Mouse (Mus musculus): ENCODE results near the gene Fam229b. TPM values are rescaled to one million over a fixed set of nuclear protein-coding genes. Genes with fewer than 3 reads are reported as not detected.
A peak's percentile ranks its signal among the peaks of the same experiment; 100 is the strongest.

Gene Fam229b
- polyA plus RNA-seq, 1 experiment from 2014 or later = 35.1 TPM

- no peaks in the 10 kb centered on the region for H3K4me1 ChIP-seq (ENCODE audit: control insufficient read depth, insufficient read depth, low read length)
- no peak overlapping the region for H3K27ac ChIP-seq (ENCODE audit: low read depth, low read length)
- DNase-seq (ENCODE audit: low spot score) (no peak), ATAC-seq (no peak)
- no peak overlapping the region for H3K4me2 ChIP-seq (ENCODE audit: low read length)
- WGBS = 45% methylated on average over 3 of the region's 3 CpGs
- no peaks in the 10 kb centered on the region for H3K9me3 ChIP-seq (replicated peaks; ENCODE audit: control insufficient read depth, low read length)
- no peak overlapping the region for H3K4me3 ChIP-seq (ENCODE audit: low read depth, low read length)
- no peak overlapping the region for H3K9ac ChIP-seq (ENCODE audit: low read length)
- H3K27me3 ChIP-seq (replicated peaks; ENCODE audit: control insufficient read depth, insufficient read depth, low read length) = no peaks in the 10 kb centered on the region
- H3K36me3 ChIP-seq (ENCODE audit: control insufficient read depth, insufficient read depth, low read length) = no peaks in the 10 kb centered on the region
These were observed 27.3 kb downstream of the Fam229b start for GRCm38 (mm10) chr10:39106413-39106812.

GRCm38 (mm10) chr10:39104803-39105449, 28.8 kb downstream of the Fam229b start:
- Histone ChIP-seq H3K27me3 (replicated peaks; ENCODE audit: control insufficient read depth, insufficient read depth, low read length) (no peaks in the 10 kb centered on the region), H3K9ac (ENCODE audit: low read length) (no peak overlapping the region), H3K36me3 (ENCODE audit: control insufficient read depth, insufficient read depth, low read length) (no peaks in the 10 kb centered on the region), H3K27ac (ENCODE audit: low read depth, low read length) (no peak overlapping the region), H3K9me3 (replicated peaks; ENCODE audit: control insufficient read depth, low read length) (no peaks in the 10 kb centered on the region), H3K4me3 (ENCODE audit: low read depth, low read length) (no peak overlapping the region), H3K4me1 (ENCODE audit: control insufficient read depth, insufficient read depth, low read length) (no peaks in the 10 kb centered on the region), H3K4me2 (ENCODE audit: low read length) (no peak overlapping the region)
- WGBS = 92% methylated on average over 8 of the region's 8 CpGs
- ATAC-seq = no peak
- DNase-seq (ENCODE audit: low spot score) = no peak

GRCm38 (mm10) chr10:39098746-39099145, 35.0 kb downstream of the Fam229b start:
- Histone ChIP-seq H3K4me3 (ENCODE audit: low read depth, low read length) (no peak overlapping the region), H3K9ac (ENCODE audit: low read length) (no peak overlapping the region), H3K9me3 (replicated peaks; ENCODE audit: control insufficient read depth, low read length) (no peaks in the 10 kb centered on the region), H3K4me1 (ENCODE audit: control insufficient read depth, insufficient read depth, low read length) (no peaks in the 10 kb centered on the region), H3K36me3 (ENCODE audit: control insufficient read depth, insufficient read depth, low read length) (no peaks in the 10 kb centered on the region), H3K4me2 (ENCODE audit: low read length) (no peak overlapping the region), H3K27ac (ENCODE audit: low read depth, low read length) (no peak overlapping the region), H3K27me3 (replicated peaks; ENCODE audit: control insufficient read depth, insufficient read depth, low read length) (no peaks in the 10 kb centered on the region)
- DNase-seq (ENCODE audit: low spot score) (no peak), ATAC-seq (no peak)
- WGBS = 96% methylated on average over 10 of the region's 10 CpGs

GRCm38 (mm10) chr10:39096981-39097380, 36.7 kb downstream of the Fam229b start:
- no peak overlapping the region for H3K4me2 ChIP-seq (ENCODE audit: low read length)
- H3K9me3 ChIP-seq (replicated peaks; ENCODE audit: control insufficient read depth, low read length) = no peaks in the 10 kb centered on the region
- no peak overlapping the region for H3K4me3 ChIP-seq (ENCODE audit: low read depth, low read length)
- H3K9ac ChIP-seq (ENCODE audit: low read length) = no peak overlapping the region
- ATAC-seq = no peak
- peak; percentile 18 for DNase-seq (ENCODE audit: low spot score)
- H3K27me3 ChIP-seq (replicated peaks; ENCODE audit: control insufficient read depth, insufficient read depth, low read length) = no peaks in the 10 kb centered on the region
- WGBS = 85% methylated on average over 9 of the region's 9 CpGs
- H3K36me3 ChIP-seq (ENCODE audit: control insufficient read depth, insufficient read depth, low read length) = no peaks in the 10 kb centered on the region
- H3K4me1 ChIP-seq (ENCODE audit: control insufficient read depth, insufficient read depth, low read length) = no peaks in the 10 kb centered on the region
- H3K27ac ChIP-seq (ENCODE audit: low read depth, low read length) = no peak overlapping the region

GRCm38 (mm10) chr10:39072048-39072447, 61.7 kb downstream of the Fam229b start:
- Histone ChIP-seq H3K36me3 (ENCODE audit: control insufficient read depth, insufficient read depth, low read length) (no peaks in the 10 kb centered on the region), H3K4me1 (ENCODE audit: control insufficient read depth, insufficient read depth, low read length) (no peaks in the 10 kb centered on the region), H3K27ac (ENCODE audit: low read depth, low read length) (no peak overlapping the region), H3K9ac (ENCODE audit: low read length) (no peak overlapping the region), H3K4me2 (ENCODE audit: low read length) (no peak overlapping the region), H3K27me3 (replicated peaks; ENCODE audit: control insufficient read depth, insufficient read depth, low read length) (no peaks in the 10 kb centered on the region), H3K9me3 (replicated peaks; ENCODE audit: control insufficient read depth, low read length) (no peaks in the 10 kb centered on the region), H3K4me3 (ENCODE audit: low read depth, low read length) (no peak overlapping the region)
- ATAC-seq = no peak
- no peak for DNase-seq (ENCODE audit: low spot score)
- 90% methylated on average over 4 of the region's 4 CpGs for WGBS

Other genes starting within 250 kb of the Fam229b start
- gene Lama4, start 168.4 kb downstream of the Fam229b start, polyA plus RNA-seq (2014; fragmentation: Nextera tagmentation; extraction: Ambion mirVana) = 12.3 and 15.6 TPM in 2 replicates
- gene Tube1, start 62 bp upstream of the Fam229b start, polyA plus RNA-seq (2014; fragmentation: Nextera tagmentation; extraction: Ambion mirVana) = 11.3 and 12.1 TPM in 2 replicates
- gene Ccn6, start 29.9 kb upstream of the Fam229b start, polyA plus RNA-seq (2014; fragmentation: Nextera tagmentation; extraction: Ambion mirVana) = 0.28 and 0.33 TPM in 2 replicates
- gene Fyn, start 234.9 kb upstream of the Fam229b start, polyA plus RNA-seq (2014; fragmentation: Nextera tagmentation; extraction: Ambion mirVana) = 79.1 and 85.0 TPM in 2 replicates